Mouse (Mus musculus) kidney, embryonic 16.5 days (tissue): ENCODE data around the gene Akap13. TPM values are rescaled to one million over a fixed set of nuclear protein-coding genes. Genes with fewer than 3 reads are reported as not detected.
A peak's percentile ranks its signal among the peaks of the same experiment; 100 is the strongest.

Experiments used
- ATAC-seq: fragments of 200-750 bp; cut with Nextera tagmentation; 2 replicates; pipeline ENCODE4 v1.8.0; 2017; ENCODE audit warnings: moderate TSS enrichment; ENCODE audit not compliant: low FRiP score, low TSS enrichment
- H3K27ac ChIP-seq: fragments of 300-500 bp; sonication (generic); 2 replicates; pipeline ENCODE4 v1.5.1; 2014; ENCODE audit warnings: low read length
- H3K27me3 ChIP-seq: fragments of 300-500 bp; sonication (generic); 2 replicates; pipeline ENCODE4 v1.6.1; 2014; ENCODE audit warnings: low read length, control low read depth, mixed read lengths; ENCODE audit not compliant: insufficient read depth
- H3K36me3 ChIP-seq: fragments of 300-500 bp; sonication (generic); 2 replicates; pipeline ENCODE4 v1.6.1; 2014; ENCODE audit warnings: low read length, control low read depth, mixed read lengths; ENCODE audit not compliant: insufficient read depth
- H3K4me1 ChIP-seq: fragments of 300-500 bp; sonication (generic); 2 replicates; pipeline ENCODE4 v1.6.1; 2014; ENCODE audit warnings: low read length, control low read depth, mixed read lengths; ENCODE audit not compliant: insufficient read depth
- H3K4me2 ChIP-seq: fragments of 300-500 bp; sonication (generic); replicated peaks from 2 replicates; pipeline ENCODE4 v1.6.1; 2014; ENCODE audit warnings: low read depth, low read length
- H3K4me3 ChIP-seq: fragments of 300-500 bp; sonication (generic); 2 replicates; pipeline ENCODE4 v1.5.1; 2014; ENCODE audit warnings: mild to moderate bottlenecking, low read length
- H3K9ac ChIP-seq: fragments of 300-500 bp; sonication (generic); replicated peaks from 2 replicates; pipeline ENCODE4 v1.6.1; 2014; ENCODE audit warnings: low read length
- H3K9me3 ChIP-seq: fragments of 300-500 bp; sonication (generic); 2 replicates; pipeline ENCODE4 v1.6.1; 2016; ENCODE audit warnings: low read length, control low read depth
- WGBS: fragments of 180-500 bp; shearing (Covaris S2); extraction: QIAGEN DNeasy Blood & Tissue Kit; methylation state at CpG from one replicate; pipeline ENCODE4 v1.1.7; 2014; 5-methylcytosine and 5-hydroxymethylcytosine counted together
- polyA plus RNA-seq: library from polyadenylated mRNA; unstranded; fragments of >200 nt; fragmentation: Nextera tagmentation; extraction: Ambion mirVana; gene quantifications from 2 replicates; pipeline ENCODE4 v1.2.1, GENCODE M21; 2015

The Akap13 gene
- polyA plus RNA-seq, 1 experiment from 2014 or later = 35.2 TPM

GRCm38 (mm10) chr7:75474564-75475150 lies 19.3 kb downstream of the Akap13 start:
- Histone ChIP-seq H3K4me1 (peaks cover 52% of the 10 kb centered on the region), H3K9me3 (no peaks in the 10 kb centered on the region), H3K9ac (no peak overlapping the region), H3K4me3 (no peak overlapping the region), H3K27ac (peak overlapping the region; percentile 72), H3K36me3 (no peaks in the 10 kb centered on the region), H3K27me3 (no peaks in the 10 kb centered on the region), H3K4me2 (no peak overlapping the region)
- peak; percentile 84 for ATAC-seq

DNA sequence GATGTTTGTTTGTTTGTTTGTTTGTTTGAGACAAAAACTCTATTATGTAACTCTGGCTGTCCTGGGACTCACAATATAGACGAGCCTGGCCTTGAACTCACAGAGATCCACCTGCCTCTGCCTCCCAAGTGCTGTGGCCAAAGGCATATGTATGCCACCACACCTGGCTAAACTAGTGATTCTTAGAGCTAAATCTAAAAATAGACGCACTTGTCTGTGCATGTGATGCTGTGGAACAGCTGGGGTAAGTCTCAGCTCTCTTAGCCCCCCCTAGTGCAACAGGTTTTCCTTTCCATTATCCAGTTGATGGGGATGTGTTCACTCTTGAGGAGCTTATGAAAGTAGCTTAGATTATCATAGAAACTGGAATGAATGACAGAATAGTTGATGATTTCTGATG lies 22.7 kb downstream of the Akap13 start:
- no peak for ATAC-seq
- no peak overlapping the region for H3K27ac ChIP-seq
- no peaks in the 10 kb centered on the region for H3K27me3 ChIP-seq
- 85% methylated on average over 2 of the region's 2 CpGs for WGBS
- H3K4me1 ChIP-seq = peaks cover 41% of the 10 kb centered on the region
- H3K9ac ChIP-seq = no peak overlapping the region
- H3K4me3 ChIP-seq = no peak overlapping the region
- H3K9me3 ChIP-seq = no peaks in the 10 kb centered on the region
- H3K36me3 ChIP-seq = no peaks in the 10 kb centered on the region
- no peak overlapping the region for H3K4me2 ChIP-seq

DNA sequence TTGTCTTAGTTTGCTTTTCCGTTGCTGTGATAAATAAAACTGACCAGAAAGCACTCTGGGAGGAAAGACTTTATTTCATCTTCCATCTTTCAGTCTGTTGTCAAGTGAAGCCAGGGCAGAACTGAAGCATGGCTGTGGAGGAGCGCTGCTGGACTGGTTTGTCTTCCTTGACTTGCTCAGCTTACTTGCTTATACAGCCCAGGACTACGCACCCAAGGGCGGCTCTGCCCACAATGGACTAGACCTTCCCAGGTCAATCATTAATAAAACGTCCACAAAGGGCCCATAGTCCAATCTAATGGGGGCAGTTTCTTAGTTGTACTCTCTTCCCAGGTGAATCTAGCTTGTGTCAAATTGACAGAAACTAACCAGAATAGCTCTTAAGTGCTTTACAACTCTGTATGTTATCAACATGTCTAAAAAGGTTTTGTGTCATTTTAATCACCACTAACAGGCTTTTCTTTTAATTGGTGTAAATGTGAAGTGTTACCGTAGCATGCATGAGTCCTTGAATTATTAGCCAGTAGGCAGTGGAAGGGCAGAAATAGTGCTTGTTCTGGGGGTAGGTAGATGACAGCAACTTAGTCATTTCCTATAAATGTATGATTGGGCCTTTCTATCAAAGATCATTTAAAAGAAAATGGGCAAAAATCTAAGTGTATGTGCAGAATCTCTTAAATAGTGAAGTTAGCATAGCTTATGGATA lies 25.5 kb downstream of the Akap13 start:
- peaks cover 23% of the 10 kb centered on the region for H3K4me1 ChIP-seq
- ATAC-seq = peak; percentile 96
- H3K27ac ChIP-seq = peak overlapping the region; percentile 71
- H3K36me3 ChIP-seq = no peaks in the 10 kb centered on the region
- H3K4me2 ChIP-seq = no peak overlapping the region
- no peak overlapping the region for H3K9ac ChIP-seq
- no peaks in the 10 kb centered on the region for H3K9me3 ChIP-seq
- WGBS = 71% methylated on average over 6 of the region's 6 CpGs
- no peaks in the 10 kb centered on the region for H3K27me3 ChIP-seq
- no peak overlapping the region for H3K4me3 ChIP-seq

DNA sequence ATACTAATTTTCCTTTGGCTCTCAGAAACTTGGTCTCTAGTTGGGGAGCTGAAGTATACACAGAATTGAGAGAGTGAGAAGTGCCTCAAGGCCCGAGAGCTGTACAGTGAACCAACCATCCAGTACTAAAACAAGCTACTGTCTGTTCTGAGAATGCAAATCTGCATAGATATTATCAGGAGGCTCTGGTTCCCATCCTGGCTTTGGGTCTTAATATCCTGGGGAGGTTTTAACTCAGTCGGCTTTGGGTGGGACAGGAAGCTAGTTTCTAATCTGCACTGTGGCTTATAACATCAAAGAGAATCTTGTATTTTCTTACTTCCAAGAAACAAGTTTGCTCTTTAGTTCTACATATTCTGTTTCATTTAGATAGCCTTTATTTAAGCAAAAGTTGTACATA lies 30.7 kb downstream of the Akap13 start:
- 67% methylated on average over 2 of the region's 2 CpGs for WGBS
- Histone ChIP-seq H3K36me3 (no peaks in the 10 kb centered on the region), H3K27ac (no peak overlapping the region), H3K9ac (no peak overlapping the region), H3K27me3 (no peaks in the 10 kb centered on the region), H3K4me2 (no peak overlapping the region), H3K4me3 (no peak overlapping the region), H3K9me3 (no peaks in the 10 kb centered on the region), H3K4me1 (peaks cover 14% of the 10 kb centered on the region)
- ATAC-seq = no peak

DNA sequence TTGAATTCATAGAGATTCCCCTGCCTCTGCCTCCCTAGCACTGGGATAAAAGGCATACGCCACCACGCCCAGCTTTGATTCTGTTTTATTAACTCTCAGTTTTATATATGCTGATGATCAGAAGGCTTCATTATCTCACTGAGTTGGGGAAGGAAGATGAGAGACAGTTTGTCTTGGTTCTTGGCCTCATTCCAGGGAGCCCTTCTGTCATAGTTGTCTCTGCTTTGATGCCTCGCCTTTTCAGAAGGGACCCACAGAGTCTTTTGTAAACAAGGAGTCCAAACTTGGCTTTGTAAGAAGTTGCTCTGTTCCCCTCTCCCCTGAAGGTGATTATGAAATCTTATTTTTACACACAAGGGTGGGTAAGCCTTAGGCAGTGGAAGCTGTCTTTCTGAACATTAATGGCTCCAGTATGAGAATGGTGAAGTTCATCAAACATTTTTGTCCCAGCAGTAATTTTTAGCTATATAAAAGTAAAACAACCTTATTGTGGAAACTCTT lies 40.7 kb downstream of the Akap13 start:
- Histone ChIP-seq H3K4me3 (no peak overlapping the region), H3K36me3 (no peaks in the 10 kb centered on the region), H3K4me2 (no peak overlapping the region), H3K27ac (no peak overlapping the region), H3K27me3 (no peaks in the 10 kb centered on the region), H3K9ac (no peak overlapping the region), H3K4me1 (peaks cover 54% of the 10 kb centered on the region), H3K9me3 (no peaks in the 10 kb centered on the region)
- 83% methylated on average over 3 of the region's 3 CpGs for WGBS
- ATAC-seq = no peak

GRCm38 (mm10) chr7:75498627-75499026 lies 43.3 kb downstream of the Akap13 start:
- peaks cover 46% of the 10 kb centered on the region for H3K4me1 ChIP-seq
- no peaks in the 10 kb centered on the region for H3K36me3 ChIP-seq
- no peak overlapping the region for H3K9ac ChIP-seq
- no peaks in the 10 kb centered on the region for H3K27me3 ChIP-seq
- ATAC-seq = peak; percentile 92
- WGBS = 16% methylated on average over 5 of the region's 5 CpGs
- H3K27ac ChIP-seq = peak overlapping the region; percentile 90
- H3K9me3 ChIP-seq = no peaks in the 10 kb centered on the region
- H3K4me2 ChIP-seq = peak overlapping the region; percentile 32
- H3K4me3 ChIP-seq = no peak overlapping the region

DNA sequence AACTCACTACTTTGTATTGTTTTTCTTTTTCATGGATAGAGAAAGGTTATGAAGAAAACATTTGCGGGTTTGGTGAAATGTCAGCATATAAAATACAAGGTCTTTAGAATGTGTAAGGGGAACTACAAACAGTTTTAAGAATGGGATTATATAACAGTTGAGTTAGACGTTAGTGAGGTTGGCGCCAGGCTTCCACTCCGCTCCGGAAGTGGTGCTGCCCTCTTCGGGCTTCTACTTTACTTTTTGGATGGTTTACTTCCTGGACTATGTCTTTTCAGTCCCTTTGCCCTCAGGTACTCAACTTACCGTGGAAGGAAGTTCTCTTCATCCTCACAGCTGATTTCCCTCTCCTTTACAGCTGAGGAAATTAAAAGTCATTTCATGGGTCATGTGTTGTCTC lies 43.9 kb downstream of the Akap13 start:
- peak; percentile 36; the same call in 1 of the 2 replicates for ATAC-seq

GRCm38 (mm10) chr7:75500164-75500563 lies 44.8 kb downstream of the Akap13 start:
- Histone ChIP-seq H3K4me2 (no peak overlapping the region), H3K4me3 (no peak overlapping the region), H3K27me3 (no peaks in the 10 kb centered on the region), H3K4me1 (peaks cover 40% of the 10 kb centered on the region), H3K9ac (no peak overlapping the region), H3K9me3 (no peaks in the 10 kb centered on the region), H3K36me3 (no peaks in the 10 kb centered on the region), H3K27ac (peak overlapping the region; percentile 90)
- no peak for ATAC-seq
- WGBS = 82% methylated on average over 4 of the region's 4 CpGs

More for the DNA sequence above, 43.9 kb downstream of the Akap13 start:
- no peaks in the 10 kb centered on the region for H3K27me3 ChIP-seq
- H3K4me3 ChIP-seq = no peak overlapping the region
- peak overlapping the region; percentile 90 for H3K27ac ChIP-seq
- peaks cover 43% of the 10 kb centered on the region for H3K4me1 ChIP-seq
- no peak overlapping the region for H3K4me2 ChIP-seq
- H3K9ac ChIP-seq = no peak overlapping the region
- no peaks in the 10 kb centered on the region for H3K36me3 ChIP-seq
- 43% methylated on average over 7 of the region's 7 CpGs for WGBS
- H3K9me3 ChIP-seq = no peaks in the 10 kb centered on the region

DNA sequence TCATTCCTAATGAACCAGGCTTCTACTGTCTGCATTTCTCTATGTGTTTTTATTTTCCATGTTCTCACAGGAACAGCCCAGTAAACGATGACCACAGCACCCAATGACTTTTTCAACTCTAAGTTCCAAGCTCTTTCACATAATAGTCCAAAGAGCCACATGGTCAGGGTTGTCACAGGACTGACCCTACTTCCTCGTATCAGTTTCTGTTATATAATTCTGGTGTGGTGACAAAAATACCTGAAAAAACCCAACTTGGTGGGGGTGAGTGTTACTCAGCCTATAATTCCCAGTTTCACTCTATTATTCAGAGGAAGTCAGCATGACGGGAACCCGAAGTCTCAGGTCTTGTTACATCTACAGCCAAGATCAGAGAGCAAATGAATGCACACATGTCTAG lies 45.5 kb downstream of the Akap13 start:
- Histone ChIP-seq H3K27me3 (no peaks in the 10 kb centered on the region), H3K9me3 (no peaks in the 10 kb centered on the region), H3K27ac (no peak overlapping the region), H3K4me3 (no peak overlapping the region), H3K9ac (no peak overlapping the region), H3K36me3 (no peaks in the 10 kb centered on the region), H3K4me1 (peaks cover 40% of the 10 kb centered on the region), H3K4me2 (no peak overlapping the region)
- ATAC-seq = no peak
- WGBS = 80% methylated on average over 4 of the region's 4 CpGs

GRCm38 (mm10) chr7:75504524-75504923 lies 49.2 kb downstream of the Akap13 start:
- no peaks in the 10 kb centered on the region for H3K9me3 ChIP-seq
- H3K4me2 ChIP-seq = no peak overlapping the region
- H3K4me1 ChIP-seq = peaks cover 26% of the 10 kb centered on the region
- no peak overlapping the region for H3K4me3 ChIP-seq
- H3K27ac ChIP-seq = no peak overlapping the region
- H3K9ac ChIP-seq = no peak overlapping the region
- H3K27me3 ChIP-seq = no peaks in the 10 kb centered on the region
- WGBS = 59% methylated on average over 2 of the region's 2 CpGs
- H3K36me3 ChIP-seq = no peaks in the 10 kb centered on the region
- ATAC-seq = no peak
